Mouse (Mus musculus) erythroblast, embryonic 14.5 days (primary cell): Measurements from ENCODE around the gene Atxn1.

ENCODE experiments used
- GATA1 ChIP-seq: IDR thresholded peaks from 2 replicates; pipeline ENCODE4 v1.6.1; 2012; ENCODE audit warnings: low read length, inconsistent platforms, mixed read lengths
- TAL1 ChIP-seq: IDR thresholded peaks from 3 replicates; pipeline ENCODE4 v1.6.1; 2012; ENCODE audit warnings: low read length, inconsistent platforms, mixed read lengths

DNA sequence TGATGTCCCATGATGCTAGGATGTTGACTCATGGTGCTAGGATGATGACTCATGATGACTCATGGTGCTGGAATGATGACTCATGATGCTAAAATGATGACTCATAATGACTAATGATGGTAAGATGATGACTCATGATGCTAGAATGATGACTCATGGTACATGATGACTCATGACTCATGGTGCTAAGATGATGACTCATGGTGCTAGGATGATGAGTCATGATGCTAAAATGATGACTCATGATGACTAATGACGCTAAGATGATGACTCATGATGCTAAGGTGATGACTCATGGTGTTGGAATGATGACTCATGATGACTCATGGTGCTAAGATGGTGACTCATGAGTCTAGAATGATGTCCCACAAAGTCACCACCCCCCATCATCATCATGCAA lies 341.0 kb downstream of the Atxn1 start:
- no peak for TF ChIP-seq GATA1
- no peak for TF ChIP-seq TAL1
